15 mouse cellular contexts compared by ENCODE assay signal in the genomic region with DNA sequence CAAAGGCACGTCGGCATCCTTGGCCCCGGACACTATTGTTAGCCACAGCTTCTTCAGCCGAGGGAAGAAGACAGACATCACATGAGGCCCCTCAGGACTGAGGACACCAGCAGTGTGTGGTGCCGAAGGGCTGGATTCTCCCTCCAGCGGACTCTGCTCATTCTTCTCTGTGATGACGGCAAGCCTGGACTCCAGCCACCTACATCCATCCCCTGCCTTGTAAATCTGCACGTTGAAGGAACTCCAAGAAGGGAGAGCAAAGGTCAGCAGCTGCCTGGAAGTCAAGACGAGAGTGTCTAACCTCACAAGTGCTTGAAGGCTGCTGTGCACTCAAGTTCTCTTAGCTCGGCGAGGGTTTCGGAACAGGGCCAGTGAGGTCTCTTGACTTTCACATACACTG. TPM values are rescaled to one million over a fixed set of nuclear protein-coding genes. Genes with fewer than 3 reads are reported as not detected.
A peak's percentile ranks its signal among the peaks of the same experiment; 100 is the strongest.
DNase-seq lines count a peak whose midpoint lies in the region; ATAC-seq and TF ChIP-seq lines count a peak whose summit lies in the region.
"Had no signal": no experiment of that assay in that cellular context is flagged by ENCODE, and none has a peak within 500 bp of the region (broad histone marks: within the 10 kb centered on the region; RNA-seq: fewer than 3 reads in every experiment).

No protein-coding gene starts in this region.

- TF ChIP-seq CTCF in hindbrain, postnatal 0 days (IDR thresholded peaks at IDR 0.05; ENCODE audit: low read depth) = no peak

- peak; percentile 31 to 40 for DNase-seq in cerebellum, postnatal 10 days
- DNase-seq in cerebellum, postnatal 4 days (ENCODE audit: low spot score in 2 of 2) = no peak
- DNase-seq in hindbrain, postnatal 0 days (ENCODE audit: low spot score) = no peak
- no peak for DNase-seq in hindbrain, embryonic 10.5 days (ENCODE audit: low spot score)
- DNase-seq in brain, adult 2 months (ENCODE audit: low read depth, low spot score) = peak; percentile 17
- DNase-seq in spleen, postnatal 4 days (ENCODE audit: low spot score in 2 of 2) = no peak
- no peak for DNase-seq in layer of hippocampus, adult 18-20 months (ENCODE audit: low spot score in 2 of 2)
- DNase-seq: adrenal gland, adult 2 months had no signal

- no peak overlapping the region for H3K4me2 ChIP-seq in hindbrain, postnatal 0 days (ENCODE audit: low read depth, low read length)
- H3K4me2 ChIP-seq in kidney, embryonic 15.5 days = no peak overlapping the region
- H3K4me2 ChIP-seq: hindbrain, embryonic 13.5 days; liver, embryonic 11.5 days had no signal

- no peak overlapping the region for H3K9ac ChIP-seq in hindbrain, postnatal 0 days (replicated peaks; ENCODE audit: low read length)
- H3K9ac ChIP-seq in kidney, embryonic 15.5 days = no peak overlapping the region
- H3K9ac ChIP-seq: hindbrain, embryonic 13.5 days had no signal

- H3K27me3 ChIP-seq in hindbrain, postnatal 0 days (ENCODE audit: insufficient read depth, low read length) = no peaks in the 10 kb centered on the region
- no peaks in the 10 kb centered on the region for H3K27me3 ChIP-seq in hindbrain, embryonic 10.5 days (ENCODE audit: insufficient read depth, poor library complexity, severe bottlenecking)
- H3K27me3 ChIP-seq in kidney, embryonic 15.5 days = no peaks in the 10 kb centered on the region
- H3K27me3 ChIP-seq: hindbrain, embryonic 13.5 days had no signal

- peak; percentile 48; the same call in 1 of the 2 replicates for ATAC-seq in hindbrain, postnatal 0 days
- ATAC-seq in kidney, embryonic 15.5 days (replicated peaks; ENCODE audit: low FRiP score) = peak; percentile 56; the same call in 1 of the 2 replicates
- ATAC-seq: lung, postnatal 0 days had no signal

- H3K4me1 ChIP-seq in hindbrain, postnatal 0 days (ENCODE audit: insufficient read depth, low read length) = peaks cover 5% of the 10 kb centered on the region; the same call in 1 of the 2 replicates
- peaks cover 12% of the 10 kb centered on the region for H3K4me1 ChIP-seq in hindbrain, embryonic 10.5 days (replicated peaks)
- H3K4me1 ChIP-seq in kidney, embryonic 15.5 days = no peaks in the 10 kb centered on the region; the same call in 1 of the 2 replicates

- no peak overlapping the region for H3K27ac ChIP-seq in hindbrain, postnatal 0 days
- no peak overlapping the region for H3K27ac ChIP-seq in hindbrain, embryonic 10.5 days
- no peak overlapping the region for H3K27ac ChIP-seq in kidney, embryonic 15.5 days
- H3K27ac ChIP-seq: hindbrain, embryonic 13.5 days; layer of hippocampus, adult 2 months had no signal

- no peaks in the 10 kb centered on the region for H3K9me3 ChIP-seq in hindbrain, postnatal 0 days (ENCODE audit: low read length)
- no peaks in the 10 kb centered on the region for H3K9me3 ChIP-seq in hindbrain, embryonic 10.5 days
- no peaks in the 10 kb centered on the region for H3K9me3 ChIP-seq in kidney, embryonic 15.5 days (replicated peaks)
- H3K9me3 ChIP-seq: hindbrain, embryonic 13.5 days had no signal

- H3K36me3 ChIP-seq in hindbrain, postnatal 0 days (ENCODE audit: insufficient read depth, low read length) = no peaks in the 10 kb centered on the region
- no peaks in the 10 kb centered on the region for H3K36me3 ChIP-seq in hindbrain, embryonic 10.5 days
- no peaks in the 10 kb centered on the region for H3K36me3 ChIP-seq in kidney, embryonic 15.5 days
- H3K36me3 ChIP-seq: hindbrain, embryonic 13.5 days had no signal

- H3K4me3 ChIP-seq in hindbrain, postnatal 0 days (ENCODE audit: low read length) = no peak overlapping the region
- H3K4me3 ChIP-seq in hindbrain, embryonic 10.5 days = no peak overlapping the region
- H3K4me3 ChIP-seq in kidney, embryonic 15.5 days (replicated peaks) = no peak overlapping the region
- H3K4me3 ChIP-seq: erythroblast, embryonic 14.5 days; hindbrain, embryonic 13.5 days; layer of hippocampus, adult 2 months had no signal

- WGBS in hindbrain, postnatal 0 days = 42% methylated on average over 12 of the region's 12 CpGs
- 63% methylated on average over 12 of the region's 12 CpGs for WGBS in hindbrain, embryonic 10.5 days
- 48% methylated on average over 12 of the region's 12 CpGs for WGBS in kidney, embryonic 15.5 days

RNA-seq across cellular contexts. Expression of a gene that starts 40.8 kb away (rescaled TPM):
- total RNA-seq in hindbrain, postnatal 0 days (2014; rRNA removed) = 6.3 and 6.8 TPM in 2 replicates
- polyA plus RNA-seq in hindbrain, postnatal 0 days (2015; fragmentation: Nextera tagmentation; extraction: Ambion mirVana) = 1.9 and 2.1 TPM in 2 replicates
- polyA plus RNA-seq in hindbrain, embryonic 10.5 days (2016; fragmentation: Nextera tagmentation; extraction: Ambion mirVana) = 1.3 and 1.6 TPM in 2 replicates
- polyA plus RNA-seq in kidney, embryonic 15.5 days (2015; fragmentation: Nextera tagmentation; extraction: Ambion mirVana) = 0.43 and 0.51 TPM in 2 replicates
- under 1 TPM; 0.74 to 0.79 TPM for total RNA-seq in layer of hippocampus, adult 18-20 months (2021)
- total RNA-seq: megakaryocyte-erythroid progenitor cell, adult 5-6 weeks had no signal
- polyA plus RNA-seq: erythroblast, embryonic 14.5 days had no signal

Comparison
In these comparisons a context has a peak if more than half of its experiments do, and no peak if none do; other contexts are left out.
1. DNase-seq: peak in cerebellum, postnatal 10 days (2 of 2) and brain, adult 2 months (single experiment); none in cerebellum, postnatal 4 days (0 of 2), hindbrain, postnatal 0 days (single experiment), hindbrain, embryonic 10.5 days (single experiment), spleen, postnatal 4 days (0 of 2) and layer of hippocampus, adult 18-20 months (0 of 2).